Mouse (Mus musculus): ENCODE results near the gene Pgpep1.

The Pgpep1 gene

GRCm38 (mm10) chr8:70609849-70610795 is 50.1 kb downstream of the Pgpep1 start:
- peak; percentile 89 for DNase-seq (ENCODE audit: extremely low read depth, low read depth)

DNA sequence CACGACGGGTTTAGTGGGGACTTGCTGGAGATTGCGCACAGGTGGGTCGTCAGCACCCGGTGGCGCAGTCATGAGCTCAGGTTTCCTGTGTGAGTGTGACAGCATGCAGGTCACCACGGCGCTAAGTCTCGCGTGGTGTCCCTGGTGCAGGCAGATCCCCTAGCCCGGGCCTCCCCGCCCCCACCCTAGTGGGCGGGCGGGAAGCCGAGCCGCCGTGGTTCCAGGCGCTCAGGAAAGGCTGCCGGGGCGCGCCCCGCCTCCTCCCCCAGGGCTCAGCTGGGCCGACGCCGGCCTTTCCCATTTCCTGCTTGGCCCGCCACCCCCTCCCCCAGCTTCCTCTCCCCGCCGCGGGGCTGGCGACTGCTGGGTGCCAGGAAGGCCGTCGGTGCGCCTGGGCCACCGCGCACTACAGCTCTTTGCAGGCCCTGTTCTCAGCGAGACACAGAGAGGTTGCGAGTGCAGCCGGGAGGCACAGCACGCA is 50.8 kb downstream of the Pgpep1 start:
- no peak for DNase-seq (ENCODE audit: extremely low read depth, low read depth)

- no peak for DNase-seq (ENCODE audit: extremely low read depth, low read depth)
Observed at GRCm38 (mm10) chr8:70608749-70609367, 51.3 kb downstream of the Pgpep1 start, which contains the start of gene Ssbp4. Gene Ssbp4 (minus strand): TSS chr8:70608872.

- DNase-seq (ENCODE audit: extremely low read depth, low read depth), result no peak
Observed at GRCm38 (mm10) chr8:70607898-70608748, 52.1 kb downstream of the Pgpep1 start.

DNA sequence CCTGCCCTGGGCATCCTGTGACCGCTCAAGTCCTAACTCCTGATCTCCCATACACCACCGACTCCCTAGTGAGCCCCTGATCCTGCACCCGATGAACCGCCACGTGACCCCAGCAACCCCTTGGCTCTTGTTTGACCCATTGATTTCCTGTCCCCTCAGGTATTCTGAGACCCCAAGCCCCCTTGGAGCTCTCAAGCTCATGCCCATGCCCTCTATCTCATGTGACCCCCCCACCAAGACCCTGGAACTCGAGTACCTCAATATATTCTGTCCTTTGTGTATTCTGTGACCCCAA is 52.6 kb downstream of the Pgpep1 start:
- DNase-seq (ENCODE audit: extremely low read depth, low read depth), result no peak

DNA sequence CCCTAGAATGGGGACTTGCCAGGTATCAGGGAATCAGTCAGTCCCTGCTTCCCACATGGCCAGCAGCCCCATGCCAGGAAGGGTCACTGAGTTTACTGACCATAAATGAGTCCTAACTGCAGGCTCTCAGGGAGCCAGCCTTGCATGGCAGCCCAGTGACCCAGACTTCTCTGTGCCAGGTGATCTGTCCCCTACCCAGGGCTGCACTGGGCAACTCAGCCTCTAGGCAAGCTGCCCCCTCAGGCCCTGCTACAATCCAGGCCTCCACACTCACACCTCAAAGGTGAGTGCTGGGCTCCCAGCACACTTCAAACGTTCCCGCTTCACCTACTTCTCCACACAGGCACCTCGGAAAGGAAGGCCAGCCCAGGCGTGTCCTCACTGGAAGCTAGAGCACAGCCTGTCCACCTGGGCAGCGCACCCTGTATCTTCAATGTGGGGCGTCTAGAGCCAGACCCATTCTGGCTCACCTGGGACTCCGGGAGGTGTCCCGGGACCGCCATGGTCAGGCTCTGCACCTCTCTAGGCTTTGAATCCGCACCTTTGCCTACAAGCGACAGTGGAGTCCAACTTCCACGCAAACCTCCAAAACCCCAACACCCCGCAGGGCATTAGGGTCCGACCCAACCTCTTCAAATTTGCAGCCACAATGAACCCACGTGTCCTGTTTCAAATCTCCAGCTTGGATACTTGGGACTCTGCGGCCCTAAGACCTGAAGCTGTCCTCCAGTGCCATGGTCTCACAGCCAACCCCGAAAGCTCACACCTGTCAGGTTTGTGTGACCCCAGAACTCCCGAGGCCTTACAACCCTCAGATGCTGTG is 53.2 kb downstream of the Pgpep1 start:
- DNase-seq (ENCODE audit: extremely low read depth, low read depth), result no peak

DNA sequence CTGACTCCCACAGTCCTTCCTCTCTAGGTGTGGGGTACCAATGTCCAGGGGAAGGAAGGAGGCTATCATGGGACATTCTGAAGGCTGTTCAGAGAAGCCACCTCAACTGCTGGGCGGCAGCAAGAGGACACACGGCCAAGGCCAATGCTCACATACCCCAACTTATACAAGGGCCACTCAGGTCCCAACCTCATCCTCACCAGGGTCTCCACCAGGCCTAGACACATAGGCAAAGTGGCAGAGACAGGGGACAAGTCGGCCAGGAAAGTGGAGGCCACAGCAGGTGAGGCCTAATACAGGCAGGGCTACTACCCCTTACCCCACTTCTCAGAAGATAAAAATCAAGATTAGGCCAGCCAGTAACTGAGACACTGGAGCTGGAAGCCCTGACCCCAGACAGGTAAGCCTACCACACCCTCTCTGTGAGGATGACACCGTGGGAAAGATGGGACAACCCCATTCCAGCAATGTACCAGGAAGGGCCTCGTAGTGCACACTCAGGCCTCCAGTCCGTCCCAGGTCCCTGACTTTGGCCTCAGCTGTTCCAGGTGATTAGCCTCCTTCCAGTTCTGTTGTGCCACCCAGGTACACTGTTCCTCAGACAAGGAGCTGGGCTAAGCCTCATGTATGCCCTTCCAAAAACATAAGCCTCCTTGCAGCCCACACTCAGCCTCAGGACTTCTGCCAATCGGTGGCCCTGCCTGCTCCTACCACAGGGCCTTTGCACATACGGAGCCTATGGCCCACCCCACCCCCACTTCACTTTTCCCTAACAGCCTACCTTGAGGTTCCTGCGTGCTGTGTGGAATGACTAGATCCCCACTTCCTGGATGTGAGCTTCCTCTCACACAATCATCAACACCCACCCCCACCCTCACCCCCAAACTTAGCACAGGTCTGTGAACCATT is 54.1 kb downstream of the Pgpep1 start:
- no peak for DNase-seq (ENCODE audit: extremely low read depth, low read depth)

DNA sequence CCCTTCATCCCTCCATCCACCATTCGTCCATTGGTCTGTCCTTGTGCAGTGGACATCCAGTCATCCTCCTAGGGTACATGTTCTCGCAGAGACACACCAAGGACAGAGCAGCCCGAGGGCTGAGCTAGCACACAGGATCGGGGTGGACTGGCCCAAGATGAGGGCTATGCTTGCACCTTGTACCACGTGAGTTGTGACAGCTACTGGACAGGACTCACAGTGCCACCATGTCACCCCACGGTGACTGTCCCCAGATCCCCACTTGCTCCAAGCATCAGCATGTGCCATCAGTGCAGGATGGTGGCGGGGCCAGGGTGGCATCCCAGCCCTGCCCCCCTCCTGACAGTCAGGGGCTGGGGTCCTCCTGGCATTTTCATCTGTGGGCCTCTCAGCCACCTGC is 55.6 kb downstream of the Pgpep1 start:
- DNase-seq (ENCODE audit: extremely low read depth, low read depth), result no peak

GRCm38 (mm10) chr8:70602139-70602811 is 57.9 kb downstream of the Pgpep1 start:
- DNase-seq (ENCODE audit: extremely low read depth, low read depth), result no peak

DNA sequence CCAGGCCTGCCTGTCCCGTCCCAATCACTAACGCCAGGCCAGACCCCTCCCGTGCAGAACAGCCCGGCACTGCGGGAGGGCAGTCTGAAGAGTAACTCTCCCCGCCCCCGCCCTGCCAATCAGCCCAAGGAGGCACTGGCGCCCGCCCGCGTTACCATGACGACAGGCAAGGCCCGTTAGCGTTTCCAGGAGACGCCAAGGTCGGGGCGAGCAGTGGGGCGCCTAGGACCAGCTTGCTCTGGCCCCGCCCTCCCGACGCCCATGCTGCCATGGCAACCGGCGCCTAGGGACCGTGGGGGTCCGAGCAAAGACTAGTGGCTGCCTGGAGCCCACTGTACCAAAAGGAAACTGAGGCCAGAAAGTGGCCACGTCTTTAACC is 58.9 kb downstream of the Pgpep1 start:
- DNase-seq (ENCODE audit: extremely low read depth, low read depth), result no peak

DNA sequence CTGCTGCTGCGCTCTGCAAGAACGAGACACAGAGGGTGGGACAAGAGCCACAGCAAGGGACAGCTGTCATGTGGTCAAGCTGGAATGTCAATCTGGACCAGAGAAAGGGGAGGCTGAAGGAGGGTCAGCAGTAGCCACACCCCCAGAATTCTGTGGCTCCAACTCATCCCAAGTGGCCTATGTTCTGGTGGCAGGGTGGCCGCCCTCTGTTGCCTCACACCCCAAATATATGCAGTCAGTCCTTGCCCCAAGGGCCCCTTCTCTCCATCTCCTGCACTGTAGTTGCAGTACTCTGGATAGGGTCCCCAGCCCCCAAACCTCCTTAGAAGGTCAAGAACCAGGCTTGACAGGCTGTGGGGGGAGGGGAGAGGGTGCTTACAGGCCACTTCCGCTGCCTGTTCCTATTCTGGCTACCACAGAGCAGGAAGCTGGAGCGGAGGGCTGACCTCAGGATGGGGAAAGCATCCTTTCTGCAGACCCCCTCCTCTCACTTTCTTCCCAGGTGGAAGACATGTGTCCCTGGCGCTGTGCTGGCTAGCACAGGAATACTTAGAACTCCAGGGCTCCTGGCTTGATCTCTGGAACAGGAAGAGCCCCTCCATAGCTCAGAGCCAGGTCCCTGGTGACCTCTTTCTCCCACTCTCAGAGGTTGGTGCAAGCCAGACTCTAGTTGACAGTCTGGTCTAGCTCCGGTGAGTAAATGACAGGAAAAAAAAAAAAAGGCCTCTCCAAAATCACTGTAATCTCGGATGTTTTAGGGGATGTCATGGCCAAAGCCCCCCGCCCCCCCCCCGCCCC is 59.5 kb downstream of the Pgpep1 start:
- DNase-seq (ENCODE audit: extremely low read depth, low read depth), result no peak

DNA sequence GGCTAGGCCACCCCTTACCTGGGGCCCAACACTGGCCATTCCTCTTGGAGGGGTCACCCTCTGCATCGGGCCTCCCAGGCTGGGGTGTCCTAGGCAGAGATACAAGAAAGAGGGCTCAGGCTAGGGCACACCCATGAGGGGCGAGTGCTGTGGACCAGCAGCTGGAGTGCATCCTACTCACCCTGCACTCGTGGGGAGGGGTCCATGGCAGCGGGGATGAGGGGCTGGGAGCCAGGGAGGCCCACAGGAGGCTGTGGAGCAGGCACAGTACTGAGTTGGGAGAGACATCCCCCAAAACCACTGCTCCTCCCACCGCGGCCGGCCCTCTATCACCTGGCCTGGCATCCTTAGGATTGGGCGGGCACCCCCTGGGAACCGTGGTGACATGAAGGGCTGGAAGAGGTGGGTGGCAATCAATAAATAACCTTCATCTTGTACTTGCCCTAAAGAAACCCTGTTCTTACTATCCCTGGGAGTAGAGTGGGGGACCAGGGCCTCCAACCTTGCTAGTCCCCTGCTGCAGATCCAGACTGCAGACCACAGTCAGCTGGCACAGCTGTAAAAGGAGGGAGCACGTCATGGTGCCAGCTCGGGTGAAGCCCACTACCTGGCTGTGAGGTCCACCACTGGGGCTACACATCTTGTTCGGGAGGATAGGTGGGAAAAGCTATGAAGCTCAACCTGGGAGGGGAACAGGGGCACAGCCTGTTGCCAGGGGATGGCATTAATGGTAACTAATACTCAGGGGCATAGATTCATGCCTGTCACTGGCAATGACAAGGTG is 60.5 kb downstream of the Pgpep1 start:
- no peak for DNase-seq (ENCODE audit: extremely low read depth, low read depth)

- DNase-seq (ENCODE audit: extremely low read depth, low read depth), result no peak
Observed at GRCm38 (mm10) chr8:70598722-70599121, 61.5 kb downstream of the Pgpep1 start.

GRCm38 (mm10) chr8:70598283-70598682 is 61.9 kb downstream of the Pgpep1 start:
- no peak for DNase-seq (ENCODE audit: extremely low read depth, low read depth)

DNA sequence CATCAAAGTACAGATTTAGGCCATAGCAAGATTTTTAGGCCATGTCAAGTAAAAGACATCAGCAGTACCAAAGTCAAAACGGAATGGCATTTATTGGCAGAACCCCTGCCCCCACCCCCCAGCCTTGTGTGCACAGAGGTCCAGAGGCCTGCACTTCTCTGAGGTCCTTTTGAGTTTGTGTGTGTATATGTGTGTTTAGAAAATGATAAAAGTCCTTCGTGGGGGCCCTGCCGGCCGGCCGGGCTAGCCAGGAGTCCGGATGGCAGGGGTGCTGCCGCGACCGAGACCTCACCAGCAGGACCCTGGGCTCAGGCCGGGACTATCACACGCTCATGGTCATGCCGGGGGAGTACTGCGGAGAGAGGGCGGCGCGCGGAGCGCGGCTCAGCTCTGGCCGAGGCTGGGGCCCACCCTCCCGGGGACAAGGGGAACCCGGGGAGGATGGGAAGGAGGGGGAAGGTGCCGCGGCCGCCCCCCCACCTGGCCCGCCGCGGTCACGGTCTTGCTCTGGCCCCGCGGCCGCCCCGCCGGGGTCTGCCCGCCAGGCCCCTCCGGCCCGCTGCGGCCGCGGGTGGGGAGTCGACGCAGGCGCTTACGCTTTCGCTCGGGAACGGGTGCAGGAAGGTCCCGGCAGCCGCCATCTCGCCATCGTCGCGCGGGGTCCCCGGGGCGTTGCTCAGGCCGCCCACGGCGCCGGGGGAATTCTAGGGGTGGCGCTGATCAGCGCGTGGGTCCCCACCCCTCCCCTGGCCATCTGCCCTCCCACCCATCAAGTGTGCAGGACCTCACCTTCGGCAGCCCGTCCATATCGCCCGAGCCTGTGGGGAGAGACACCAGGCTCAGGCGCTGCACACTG is 62.5 kb downstream of the Pgpep1 start:
- no peak for DNase-seq (ENCODE audit: extremely low read depth, low read depth)

DNA sequence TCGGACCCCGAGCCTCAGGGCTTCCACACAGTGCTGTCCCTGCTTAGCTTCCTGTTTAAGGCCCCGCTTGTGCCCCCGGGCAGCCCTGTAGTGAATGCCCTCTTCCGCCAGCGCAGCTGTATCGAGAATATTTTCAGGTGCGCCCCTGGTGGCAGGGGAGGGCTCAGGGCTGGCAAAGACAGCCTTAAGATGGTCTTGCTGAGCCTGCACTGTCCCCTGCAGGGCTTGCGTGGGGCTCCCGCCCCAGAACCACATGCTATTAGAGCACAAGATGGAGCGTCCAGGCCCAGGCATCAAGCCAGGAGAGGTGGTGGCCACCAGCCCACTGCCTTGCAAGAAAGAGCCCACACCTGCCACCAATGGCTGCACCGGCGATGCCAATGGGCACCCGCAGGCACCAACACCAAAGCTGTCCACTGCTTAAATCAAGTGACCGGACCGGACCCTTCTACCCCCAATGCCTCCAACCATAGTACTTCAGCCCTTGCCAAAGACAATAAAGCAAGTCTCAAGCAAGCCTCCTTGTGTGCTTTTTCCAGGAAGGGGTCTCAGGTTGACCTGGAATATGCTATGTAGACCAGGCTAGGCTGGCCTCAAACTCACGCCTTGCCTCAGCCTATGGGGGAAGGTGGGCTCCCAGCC is 63.3 kb downstream of the Pgpep1 start:
- DNase-seq (ENCODE audit: extremely low read depth, low read depth), result no peak
